Mouse (Mus musculus): ENCODE measurements around the gene Frmd5. TPM values are rescaled to one million over a fixed set of nuclear protein-coding genes. Genes with fewer than 3 reads are reported as not detected.

The Frmd5 gene
- polyA plus RNA-seq, 1 experiment from 2014 or later: 3.1 TPM

GRCm38 (mm10) chr2:121809126-121809525, 2.2 kb upstream of the Frmd5 start:
- Histone ChIP-seq H3K4me3 (ENCODE audit: low read depth, low read length) (no peak overlapping the region), H3K36me3 (ENCODE audit: insufficient read depth, low read length) (no peaks in the 10 kb centered on the region), H3K9me3 (ENCODE audit: low read length) (no peaks in the 10 kb centered on the region), H3K4me1 (ENCODE audit: insufficient read depth, low read depth, low read length) (0 out of 2 replicates have a peak, but pooled peaks cover 7% of the 10 kb centered on the region), H3K9ac (replicated peaks; ENCODE audit: low read depth) (no peak overlapping the region), H3K4me2 (replicated peaks; ENCODE audit: low read depth, low read length) (no peak overlapping the region), H3K27me3 (replicated peaks; ENCODE audit: insufficient read depth, low read length) (peaks cover 19% of the 10 kb centered on the region; the same call in 1 of the 2 replicates), H3K27ac (ENCODE audit: low read length) (no peak overlapping the region)
- ATAC-seq: no peak
- TF ChIP-seq EP300 (IDR thresholded peaks at IDR 0.05) (no peak), CTCF (IDR thresholded peaks at IDR 0.05) (no peak)
- DNase-seq (ENCODE audit: low spot score): no peak
- WGBS: 67% methylated on average over 3 of the region's 3 CpGs

DNA sequence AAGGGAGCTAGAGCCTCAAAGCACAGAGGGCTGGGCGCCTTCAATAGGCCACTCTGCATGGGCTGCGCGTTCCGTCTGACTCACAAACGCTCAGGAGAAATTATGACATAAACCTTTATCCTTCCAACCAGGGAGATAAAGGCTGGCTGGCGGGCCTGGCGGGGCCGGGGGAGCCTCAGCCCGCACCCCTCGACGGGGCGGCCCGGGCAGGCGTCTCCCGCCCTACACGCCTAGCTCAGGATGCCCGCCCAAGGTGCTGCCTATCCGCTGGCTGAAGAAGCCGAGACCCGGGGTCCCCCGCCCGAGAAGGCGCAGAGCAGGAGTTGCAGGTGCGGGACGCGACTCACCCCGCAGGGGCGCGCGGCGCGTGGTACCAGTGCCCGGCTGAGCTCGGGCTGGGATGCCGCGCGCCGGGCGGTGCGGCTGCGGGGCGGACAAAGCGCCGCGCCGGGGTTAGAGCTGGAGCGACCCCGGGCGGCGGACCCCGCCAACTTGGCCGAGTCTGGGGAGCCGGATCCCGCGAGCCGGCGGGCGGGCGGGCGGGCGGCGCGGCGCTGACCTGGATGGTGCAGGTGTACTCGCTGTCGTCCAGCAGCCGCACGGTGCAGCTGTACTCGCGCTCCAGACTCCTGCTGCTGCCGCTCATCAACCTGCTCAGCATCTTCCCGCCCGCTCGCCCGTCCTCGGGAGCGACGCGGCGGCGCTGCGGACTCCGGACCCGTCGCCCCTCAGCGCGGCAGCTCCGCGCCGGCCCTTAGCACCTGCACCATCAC, 530 bp downstream of the Frmd5 start:
- TF ChIP-seq EP300 (IDR thresholded peaks at IDR 0.05) (no peak), CTCF (IDR thresholded peaks at IDR 0.05) (no peak)
- H3K9ac ChIP-seq (replicated peaks; ENCODE audit: low read depth): no peak overlapping the region
- H3K4me3 ChIP-seq (ENCODE audit: low read depth, low read length): peak overlapping the region; percentile 62
- H3K9me3 ChIP-seq (ENCODE audit: low read length): no peaks in the 10 kb centered on the region
- no peaks in the 10 kb centered on the region for H3K36me3 ChIP-seq (ENCODE audit: insufficient read depth, low read length)
- peaks cover 19% of the 10 kb centered on the region; the same call in 1 of the 2 replicates for H3K27me3 ChIP-seq (replicated peaks; ENCODE audit: insufficient read depth, low read length)
- whole genome bisulfite sequencing: 2% methylated on average over 59 of the region's 90 CpGs
- no peak overlapping the region for H3K27ac ChIP-seq (ENCODE audit: low read length)
- DNase-seq (ENCODE audit: low spot score) (peak; percentile 12), ATAC-seq (peak; percentile 78)
- 0 out of 2 replicates have a peak, but pooled peaks cover 7% of the 10 kb centered on the region for H3K4me1 ChIP-seq (ENCODE audit: insufficient read depth, low read depth, low read length)
- peak overlapping the region; percentile 88 for H3K4me2 ChIP-seq (replicated peaks; ENCODE audit: low read depth, low read length)

DNA sequence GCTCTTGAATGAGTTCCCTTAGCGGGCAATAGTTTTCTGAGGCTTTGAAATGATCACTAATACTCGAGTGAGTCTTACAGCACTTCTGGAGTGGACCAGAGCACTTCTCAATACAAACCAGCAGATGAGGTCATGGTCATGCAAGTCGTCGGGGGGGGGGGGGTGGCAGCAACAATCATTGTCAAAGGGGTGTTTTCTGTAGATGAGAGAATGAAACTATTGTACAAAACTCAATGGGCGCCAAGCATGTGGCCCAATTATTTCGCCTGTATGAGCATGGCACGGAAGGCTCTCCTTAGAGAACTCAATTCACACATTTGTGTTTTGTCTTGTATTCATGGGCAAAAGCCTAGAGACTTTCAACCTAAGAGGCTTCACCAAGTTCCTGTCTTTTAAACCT, 7.8 kb downstream of the Frmd5 start:
- H3K27me3 ChIP-seq (replicated peaks; ENCODE audit: insufficient read depth, low read length): no peaks in the 10 kb centered on the region
- H3K27ac ChIP-seq (ENCODE audit: low read length): no peak overlapping the region
- 84% methylated on average over 7 of the region's 7 CpGs for WGBS
- H3K4me3 ChIP-seq (ENCODE audit: low read depth, low read length): no peak overlapping the region
- no peak for ATAC-seq
- H3K4me1 ChIP-seq (ENCODE audit: insufficient read depth, low read depth, low read length): no peaks in the 10 kb centered on the region
- no peak overlapping the region for H3K4me2 ChIP-seq (replicated peaks; ENCODE audit: low read depth, low read length)
- no peak overlapping the region for H3K9ac ChIP-seq (replicated peaks; ENCODE audit: low read depth)
- H3K9me3 ChIP-seq (ENCODE audit: low read length): no peaks in the 10 kb centered on the region
- TF ChIP-seq EP300 (IDR thresholded peaks at IDR 0.05) (no peak), CTCF (IDR thresholded peaks at IDR 0.05) (no peak)
- H3K36me3 ChIP-seq (ENCODE audit: insufficient read depth, low read length): no peaks in the 10 kb centered on the region
- DNase-seq (ENCODE audit: low spot score): no peak

GRCm38 (mm10) chr2:121795995-121796394, 10.9 kb downstream of the Frmd5 start:
- Histone ChIP-seq H3K4me3 (ENCODE audit: low read depth, low read length) (no peak overlapping the region), H3K9me3 (ENCODE audit: low read length) (no peaks in the 10 kb centered on the region), H3K4me2 (replicated peaks; ENCODE audit: low read depth, low read length) (no peak overlapping the region), H3K4me1 (ENCODE audit: insufficient read depth, low read depth, low read length) (no peaks in the 10 kb centered on the region), H3K36me3 (ENCODE audit: insufficient read depth, low read length) (no peaks in the 10 kb centered on the region), H3K27me3 (replicated peaks; ENCODE audit: insufficient read depth, low read length) (no peaks in the 10 kb centered on the region), H3K9ac (replicated peaks; ENCODE audit: low read depth) (no peak overlapping the region), H3K27ac (ENCODE audit: low read length) (no peak overlapping the region)
- no peak for TF ChIP-seq CTCF (IDR thresholded peaks at IDR 0.05)
- TF ChIP-seq EP300 (IDR thresholded peaks at IDR 0.05): no peak
- WGBS: 89% methylated on average over 6 of the region's 6 CpGs
- DNase-seq (ENCODE audit: low spot score): no peak
- ATAC-seq: no peak

GRCm38 (mm10) chr2:121789777-121790176, 17.1 kb downstream of the Frmd5 start:
- no peaks in the 10 kb centered on the region for H3K9me3 ChIP-seq (ENCODE audit: low read length)
- H3K9ac ChIP-seq (replicated peaks; ENCODE audit: low read depth): no peak overlapping the region
- no peak overlapping the region for H3K4me3 ChIP-seq (ENCODE audit: low read depth, low read length)
- TF ChIP-seq EP300 (IDR thresholded peaks at IDR 0.05) (no peak), CTCF (IDR thresholded peaks at IDR 0.05) (0 out of 2 replicates have a peak, but pooled peaks have one; percentile 28)
- H3K36me3 ChIP-seq (ENCODE audit: insufficient read depth, low read length): no peaks in the 10 kb centered on the region
- H3K27ac ChIP-seq (ENCODE audit: low read length): no peak overlapping the region
- no peak overlapping the region for H3K4me2 ChIP-seq (replicated peaks; ENCODE audit: low read depth, low read length)
- no peaks in the 10 kb centered on the region for H3K27me3 ChIP-seq (replicated peaks; ENCODE audit: insufficient read depth, low read length)
- H3K4me1 ChIP-seq (ENCODE audit: insufficient read depth, low read depth, low read length): no peaks in the 10 kb centered on the region
- DNase-seq (ENCODE audit: low spot score) (no peak), ATAC-seq (no peak)

DNA sequence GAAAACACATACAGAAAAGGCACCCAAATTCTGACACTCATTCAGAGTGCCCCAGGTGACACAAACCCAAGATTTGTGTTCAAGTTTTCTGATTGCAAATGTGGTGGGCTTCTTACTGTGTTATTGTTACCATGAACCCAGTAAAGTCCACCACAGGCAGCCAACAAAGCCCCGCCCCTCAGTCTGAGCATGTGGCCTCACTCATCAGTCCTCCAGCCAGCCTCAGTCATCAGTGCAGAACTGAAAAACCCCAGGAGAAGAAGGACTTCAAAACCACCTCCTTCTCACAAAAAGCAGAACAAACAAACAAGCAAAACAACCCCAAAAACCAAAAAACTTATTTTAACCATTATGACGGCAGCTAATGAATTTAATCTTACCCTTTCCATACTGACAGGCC, 18.5 kb downstream of the Frmd5 start:
- no peak for ATAC-seq
- Histone ChIP-seq H3K4me2 (replicated peaks; ENCODE audit: low read depth, low read length) (no peak overlapping the region), H3K9ac (replicated peaks; ENCODE audit: low read depth) (no peak overlapping the region), H3K9me3 (ENCODE audit: low read length) (no peaks in the 10 kb centered on the region), H3K27ac (ENCODE audit: low read length) (no peak overlapping the region), H3K4me3 (ENCODE audit: low read depth, low read length) (no peak overlapping the region), H3K4me1 (ENCODE audit: insufficient read depth, low read depth, low read length) (no peaks in the 10 kb centered on the region), H3K27me3 (replicated peaks; ENCODE audit: insufficient read depth, low read length) (no peaks in the 10 kb centered on the region), H3K36me3 (ENCODE audit: insufficient read depth, low read length) (no peaks in the 10 kb centered on the region)
- DNase-seq (ENCODE audit: low spot score): no peak
- WGBS: 79% methylated on average over 2 of the region's 2 CpGs
- TF ChIP-seq EP300 (IDR thresholded peaks at IDR 0.05): no peak
- no peak for TF ChIP-seq CTCF (IDR thresholded peaks at IDR 0.05)
